ENCODE assay signal across 8 mouse cellular contexts in the genomic region with DNA sequence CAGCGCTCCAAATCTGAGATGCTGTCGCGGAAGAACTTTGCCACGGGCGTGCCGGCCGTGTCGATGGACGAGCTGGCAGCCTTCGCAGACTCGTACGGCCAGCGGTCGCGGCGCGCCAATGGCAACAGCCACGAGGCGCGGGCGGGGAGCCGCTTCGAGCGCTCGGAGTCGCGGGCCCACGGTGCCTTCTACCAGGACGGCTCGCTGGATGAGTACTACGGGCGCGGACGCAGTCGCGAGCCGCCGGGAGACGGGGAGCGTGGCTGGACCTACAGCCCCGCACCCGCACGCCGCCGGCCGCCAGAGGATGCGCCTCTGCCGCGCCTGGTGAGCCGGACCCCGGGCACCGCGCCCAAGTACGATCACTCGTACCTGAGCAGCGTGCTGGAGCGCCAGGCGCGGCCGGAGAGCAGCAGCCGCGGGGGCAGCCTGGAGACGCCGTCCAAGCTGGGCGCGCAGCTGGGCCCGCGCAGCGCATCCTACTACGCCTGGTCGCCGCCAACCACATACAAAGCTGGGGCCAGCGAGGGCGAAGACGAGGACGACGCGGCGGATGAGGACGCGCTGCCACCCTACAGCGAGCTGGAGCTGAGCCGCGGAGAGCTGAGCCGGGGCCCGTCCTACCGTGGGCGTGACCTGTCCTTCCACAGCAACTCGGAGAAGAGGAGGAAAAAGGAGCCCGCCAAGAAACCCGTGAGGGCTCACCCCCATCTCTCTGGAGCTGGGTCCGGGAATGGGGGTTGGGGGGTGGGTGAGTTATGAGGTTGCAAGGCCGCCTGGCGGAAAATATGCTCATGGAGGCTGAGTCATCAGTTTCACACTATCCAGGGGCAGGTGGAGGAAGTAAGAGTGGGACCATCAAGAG. TPM values are rescaled to one million over a fixed set of nuclear protein-coding genes. Genes with fewer than 3 reads are reported as not detected.
DNase-seq lines count a peak whose midpoint lies in the region; ATAC-seq and TF ChIP-seq lines count a peak whose summit lies in the region.

No protein-coding gene starts in this region.

- peak; percentile 16; the same call in 1 of the 2 replicates for TF ChIP-seq POLR2A in olfactory bulb, adult 2 months (IDR thresholded peaks at IDR 0.05; ENCODE audit: insufficient read depth, low read depth, low read length)
- TF ChIP-seq POLR2A in thymus, adult 2 months (IDR thresholded peaks at IDR 0.05; ENCODE audit: control insufficient read depth, extremely low read depth, insufficient read depth, low read length, poor library complexity): no peak

- no peaks in the 10 kb centered on the region for H3K36me3 ChIP-seq in embryonic facial prominence, embryonic 14.5 days (ENCODE audit: control insufficient read depth, insufficient read depth, low read length)
- H3K36me3 ChIP-seq in hindbrain, embryonic 14.5 days (replicated peaks; ENCODE audit: control insufficient read depth, insufficient read depth): no peaks in the 10 kb centered on the region
- H3K36me3 ChIP-seq in liver, embryonic 16.5 days (ENCODE audit: control insufficient read depth, insufficient read depth): no peaks in the 10 kb centered on the region
- no peaks in the 10 kb centered on the region for H3K36me3 ChIP-seq in thymus, adult 2 months (ENCODE audit: control insufficient read depth, insufficient read depth, low read length)

- peaks cover 7% of the 10 kb centered on the region; the same call in 1 of the 2 replicates for H3K4me1 ChIP-seq in embryonic facial prominence, embryonic 14.5 days (ENCODE audit: control insufficient read depth, insufficient read depth, low read length)
- peaks cover 14% of the 10 kb centered on the region; the same call in 1 of the 2 replicates for H3K4me1 ChIP-seq in hindbrain, embryonic 14.5 days (replicated peaks; ENCODE audit: control insufficient read depth, insufficient read depth, low read length)
- no peaks in the 10 kb centered on the region for H3K4me1 ChIP-seq in liver, embryonic 16.5 days (ENCODE audit: control insufficient read depth, low read depth, low read length)
- H3K4me1 ChIP-seq in olfactory bulb, adult 2 months (ENCODE audit: control insufficient read depth, insufficient read depth, low read length): peaks cover 28% of the 10 kb centered on the region
- no peaks in the 10 kb centered on the region for H3K4me1 ChIP-seq in thymus, adult 2 months (replicated peaks; ENCODE audit: control insufficient read depth, insufficient read depth, low read length)

- peak overlapping the region; percentile 53 for H3K4me3 ChIP-seq in embryonic facial prominence, embryonic 14.5 days (ENCODE audit: low read depth, low read length)
- H3K4me3 ChIP-seq in hindbrain, embryonic 14.5 days (replicated peaks; ENCODE audit: low read length): peak overlapping the region; percentile 56
- peak overlapping the region; percentile 20 for H3K4me3 ChIP-seq in liver, embryonic 16.5 days (ENCODE audit: low read depth, low read length)
- H3K4me3 ChIP-seq in olfactory bulb, adult 2 months (ENCODE audit: insufficient read depth, low read depth, low read length): peak overlapping the region; percentile 46
- no peak overlapping the region for H3K4me3 ChIP-seq in thymus, adult 2 months (ENCODE audit: control insufficient read depth, insufficient read depth, low read length)

- H3K4me2 ChIP-seq in embryonic facial prominence, embryonic 14.5 days (ENCODE audit: low read depth, low read length): peak overlapping the region; percentile 97
- peak overlapping the region; percentile 91 for H3K4me2 ChIP-seq in hindbrain, embryonic 14.5 days (replicated peaks)
- H3K4me2 ChIP-seq in liver, embryonic 16.5 days (ENCODE audit: low read depth, low read length): peak overlapping the region; percentile 39

- H3K27ac ChIP-seq in embryonic facial prominence, embryonic 14.5 days (replicated peaks; ENCODE audit: low read depth, low read length): no peak overlapping the region
- peak overlapping the region; percentile 66 for H3K27ac ChIP-seq in hindbrain, embryonic 14.5 days
- no peak overlapping the region for H3K27ac ChIP-seq in liver, embryonic 16.5 days (ENCODE audit: low read length)
- peak overlapping the region; percentile 88 for H3K27ac ChIP-seq in olfactory bulb, adult 2 months (ENCODE audit: insufficient read depth, low read depth, low read length)
- H3K27ac ChIP-seq in thymus, adult 2 months (ENCODE audit: control insufficient read depth, insufficient read depth, low read length): no peak overlapping the region

- H3K9me3 ChIP-seq in embryonic facial prominence, embryonic 14.5 days (ENCODE audit: control insufficient read depth, low read length): no peaks in the 10 kb centered on the region
- no peaks in the 10 kb centered on the region for H3K9me3 ChIP-seq in hindbrain, embryonic 14.5 days (ENCODE audit: control insufficient read depth, low read length)
- H3K9me3 ChIP-seq in liver, embryonic 16.5 days (replicated peaks; ENCODE audit: control insufficient read depth, low read length): no peaks in the 10 kb centered on the region

- TF ChIP-seq CTCF in olfactory bulb, adult 2 months (IDR thresholded peaks at IDR 0.05; ENCODE audit: insufficient read depth, low read depth, low read length): no peak
- no peak for TF ChIP-seq CTCF in thymus, adult 2 months (IDR thresholded peaks at IDR 0.05; ENCODE audit: borderline replicate concordance, control insufficient read depth, extremely low read depth, insufficient read depth, low read length, poor library complexity)

- ATAC-seq in embryonic facial prominence, embryonic 14.5 days (ENCODE audit: low read depth): peak; percentile 82
- peak; percentile 83 for ATAC-seq in hindbrain, embryonic 14.5 days (ENCODE audit: low FRiP score)
- ATAC-seq in liver, embryonic 16.5 days (ENCODE audit: low read depth): no peak

- DNase-seq in adrenal gland, adult 18-20 months (ENCODE audit: low spot score in 2 of 2): peak; percentile 23 to 41
- DNase-seq in adrenal gland, postnatal 4 days (ENCODE audit: low spot score in 2 of 2): no peak
- DNase-seq in R1 (ENCODE audit: low read depth, low spot score): peak; percentile 64
- DNase-seq in embryonic facial prominence, embryonic 14.5 days (ENCODE audit: low spot score): peak; percentile 45
- peak; percentile 63 for DNase-seq in hindbrain, embryonic 14.5 days (ENCODE audit: low spot score)
- no peak for DNase-seq in thymus, adult 2 months

- WGBS in embryonic facial prominence, embryonic 14.5 days: 3% methylated on average over 40 of the region's 94 CpGs
- WGBS in hindbrain, embryonic 14.5 days: 1% methylated on average over 94 of the region's 94 CpGs
- 2% methylated on average over 76 of the region's 94 CpGs for WGBS in liver, embryonic 16.5 days (ENCODE audit: insufficient replicate concordance)
- WGBS in olfactory bulb, adult 2 months: under 1% methylated on average over 94 of the region's 94 CpGs
- 4% methylated on average over 94 of the region's 94 CpGs for WGBS in thymus, adult 2 months

- peak overlapping the region; percentile 55 for H3K9ac ChIP-seq in embryonic facial prominence, embryonic 14.5 days (ENCODE audit: low read depth, low read length)
- H3K9ac ChIP-seq in hindbrain, embryonic 14.5 days: peak overlapping the region; percentile 75
- no peak overlapping the region for H3K9ac ChIP-seq in liver, embryonic 16.5 days (ENCODE audit: low read depth, low read length)

- H3K27me3 ChIP-seq in embryonic facial prominence, embryonic 14.5 days (replicated peaks; ENCODE audit: control insufficient read depth, insufficient read depth, low read length): peaks cover 34% of the 10 kb centered on the region
- H3K27me3 ChIP-seq in hindbrain, embryonic 14.5 days (ENCODE audit: control insufficient read depth, insufficient read depth, low read length): 0 out of 2 replicates have a peak, but pooled peaks cover 7% of the 10 kb centered on the region
- H3K27me3 ChIP-seq in liver, embryonic 16.5 days (ENCODE audit: control insufficient read depth, insufficient read depth, low read depth, low read length): peaks cover 24% of the 10 kb centered on the region
- no peaks in the 10 kb centered on the region; the same call in 1 of the 2 replicates for H3K27me3 ChIP-seq in thymus, adult 2 months (ENCODE audit: control insufficient read depth, insufficient read depth, low read length)

RNA-seq across cellular contexts. Expression of gene Ildr2, which starts 55.1 kb away (rescaled TPM):
- total RNA-seq in adrenal gland, adult 18-20 months (2021): 1 to 10 TPM; 4.1 to 7.5 TPM
- total RNA-seq in adrenal gland, postnatal 4 days (2021): 1 to 10 TPM; 3.9 to 7.8 TPM
- 1.4 and 1.8 TPM in 2 replicates for polyA plus RNA-seq in embryonic facial prominence, embryonic 14.5 days (2014; fragmentation: Nextera tagmentation; extraction: Ambion mirVana)
- polyA plus RNA-seq in hindbrain, embryonic 14.5 days (2014; fragmentation: Nextera tagmentation; extraction: Ambion mirVana): 3.6 and 4.1 TPM in 2 replicates
- polyA plus RNA-seq in liver, embryonic 16.5 days (2015; fragmentation: Nextera tagmentation; extraction: Ambion mirVana): 0.04 and 0.05 TPM in 2 replicates
- 36.7 and 55.3 TPM in 2 replicates for polyA plus RNA-seq in olfactory bulb, adult 2 months (2012; ENCODE audit: insufficient read depth, insufficient read length, low replicate concordance, missing spikeins)
- 0.40 and 0.59 TPM in 2 replicates for polyA plus RNA-seq in thymus, adult 2 months (2012; rRNA removed)

Comparison
In these comparisons a context has a peak if more than half of its experiments do, and no peak if none do; other contexts are left out.
1. DNase-seq: peak in adrenal gland, adult 18-20 months (2 of 2), R1 (single experiment), embryonic facial prominence, embryonic 14.5 days (single experiment) and hindbrain, embryonic 14.5 days (single experiment); none in adrenal gland, postnatal 4 days (0 of 2) and thymus, adult 2 months (single experiment).
2. H3K27ac ChIP-seq: peak in hindbrain, embryonic 14.5 days (single experiment) and olfactory bulb, adult 2 months (single experiment); none in embryonic facial prominence, embryonic 14.5 days (single experiment), liver, embryonic 16.5 days (single experiment) and thymus, adult 2 months (single experiment).
3. H3K4me2 ChIP-seq: peak in every context shown above with its lines; median percentile 97 in embryonic facial prominence, embryonic 14.5 days; 91 in hindbrain, embryonic 14.5 days; 39 in liver, embryonic 16.5 days.